Mouse (Mus musculus): ENCODE measurements around the gene Vmn2r113. TPM values are rescaled to one million over a fixed set of nuclear protein-coding genes. Genes with fewer than 3 reads are reported as not detected.
"Not testable (repeated sequence)": the region's sequence is repeated elsewhere in the genome, so short reads cannot be mapped to it uniquely, and the experiment has no call there.

Gene Vmn2r113
- polyA plus RNA-seq (2015; fragmentation: Nextera tagmentation; extraction: Ambion mirVana) = not detected in 2 replicates

- H3K36me3 ChIP-seq; H3K4me1 ChIP-seq; H3K27ac ChIP-seq; H3K9me3 ChIP-seq; H3K9ac ChIP-seq; ATAC-seq (ENCODE audit: insufficient read depth, low FRiP score, low read depth); H3K27me3 ChIP-seq (replicated peaks); H3K4me2 ChIP-seq; H3K4me3 ChIP-seq (replicated peaks): not testable (repeated sequence)
- no CpG with 5 or more reads among the region's 4 CpGs for WGBS
Observed at GRCm38 (mm10) chr17:22942684-22943083, at the start of gene Vmn2r113. Gene Vmn2r113 (plus strand): TSS chr17:22942984.

Other genes starting within 250 kb of the Vmn2r113 start
- 19.3 and 19.9 TPM in 2 replicates for gene Zfp945, start 75.8 kb upstream of the Vmn2r113 start, polyA plus RNA-seq (2015; fragmentation: Nextera tagmentation; extraction: Ambion mirVana)
- not detected in 2 replicates for gene Vmn2r-ps130, start 118.2 kb downstream of the Vmn2r113 start, polyA plus RNA-seq (2015; fragmentation: Nextera tagmentation; extraction: Ambion mirVana)